Mouse (Mus musculus) kidney, postnatal 0 days (tissue): ENCODE measurements at regions not wholly inside any gene's neighbourhood (a gene's known extent, or its start where the extent isn't known, plus 50 kb on each side); places are given as distances from the start of the nearest gene placed in this dataset.

Experiments
- ATAC-seq: fragments of 200-750 bp; cut with Nextera tagmentation; replicated peaks from 2 replicates; pipeline ENCODE4 v1.8.0; 2017; ENCODE audit warnings: low read depth, moderate number of reproducible peaks, moderate TSS enrichment, moderate library complexity; ENCODE audit not compliant: low FRiP score
- DNase-seq: peaks from one replicate; pipeline ENCODE4 v3.0.0-alpha.2; 2016; ENCODE audit warnings: low spot score
- H3K27ac ChIP-seq: fragments of 300-500 bp; sonication (generic); 2 replicates; pipeline ENCODE4 v1.5.1; 2014; ENCODE audit warnings: mild to moderate bottlenecking
- H3K27me3 ChIP-seq: fragments of 300-500 bp; sonication (generic); 2 replicates; pipeline ENCODE4 v1.6.1; 2014; ENCODE audit warnings: low read length, mixed read lengths; ENCODE audit not compliant: insufficient read depth
- H3K36me3 ChIP-seq: fragments of 300-500 bp; sonication (generic); 2 replicates; pipeline ENCODE4 v1.6.1; 2014; ENCODE audit warnings: low read length, mixed read lengths; ENCODE audit not compliant: insufficient read depth
- H3K4me1 ChIP-seq: fragments of 300-500 bp; sonication (generic); replicated peaks from 2 replicates; pipeline ENCODE4 v1.6.1; 2014; ENCODE audit warnings: antibody characterized with exemption, low read length, mixed read lengths; ENCODE audit not compliant: insufficient read depth
- H3K4me2 ChIP-seq: fragments of 300-500 bp; sonication (generic); 2 replicates; pipeline ENCODE4 v1.6.1; 2014; ENCODE audit warnings: mild to moderate bottlenecking, low read length, moderate library complexity, mixed read lengths
- H3K4me3 ChIP-seq: fragments of 300-500 bp; sonication (generic); replicated peaks from 2 replicates; pipeline ENCODE4 v1.5.1; 2014; ENCODE audit warnings: low read depth, low read length
- H3K9ac ChIP-seq: fragments of 300-500 bp; sonication (generic); 2 replicates; pipeline ENCODE4 v1.6.1; 2014; ENCODE audit warnings: low read depth, low read length
- H3K9me3 ChIP-seq: fragments of 300-500 bp; sonication (generic); replicated peaks from 2 replicates; pipeline ENCODE4 v1.6.1; 2016; ENCODE audit warnings: low read length, inconsistent platforms, mixed read lengths
- CTCF ChIP-seq: IDR thresholded peaks from 2 replicates; pipeline ENCODE4 v1.5.1; 2016; ENCODE audit warnings: antibody characterized with exemption, low read depth, mild to moderate bottlenecking, moderate library complexity
- WGBS: fragments of 180-500 bp; shearing (Covaris S2); extraction: QIAGEN DNeasy Blood & Tissue Kit; methylation state at CpG from one replicate; pipeline ENCODE4 v1.1.7; 2014; 5-methylcytosine and 5-hydroxymethylcytosine counted together

GRCm38 (mm10) chr12:14415543-14416181 is 263.8 kb upstream of the Fam84a start:
- no peaks in the 10 kb centered on the region for H3K27me3 ChIP-seq
- no peak overlapping the region for H3K4me3 ChIP-seq
- H3K9ac ChIP-seq: no peak overlapping the region
- H3K27ac ChIP-seq: no peak overlapping the region
- DNase-seq (no peak), ATAC-seq (no peak)
- no peak overlapping the region for H3K4me2 ChIP-seq
- WGBS: 51% methylated on average over 3 of the region's 3 CpGs
- TF ChIP-seq CTCF: no peak
- H3K36me3 ChIP-seq: no peaks in the 10 kb centered on the region
- H3K4me1 ChIP-seq: no peaks in the 10 kb centered on the region
- no peaks in the 10 kb centered on the region for H3K9me3 ChIP-seq

GRCm38 (mm10) chr12:14411102-14411501 is 259.2 kb upstream of the Fam84a start:
- no peak overlapping the region for H3K27ac ChIP-seq
- no peaks in the 10 kb centered on the region for H3K9me3 ChIP-seq
- no peak overlapping the region for H3K4me2 ChIP-seq
- no peaks in the 10 kb centered on the region for H3K36me3 ChIP-seq
- no peaks in the 10 kb centered on the region for H3K4me1 ChIP-seq
- 94% methylated on average over 1 of the region's 1 CpGs for WGBS
- no peaks in the 10 kb centered on the region for H3K27me3 ChIP-seq
- ATAC-seq (no peak), DNase-seq (no peak)
- no peak overlapping the region for H3K4me3 ChIP-seq
- no peak for TF ChIP-seq CTCF
- H3K9ac ChIP-seq: no peak overlapping the region

- Histone ChIP-seq H3K36me3 (no peaks in the 10 kb centered on the region), H3K9me3 (no peaks in the 10 kb centered on the region), H3K27ac (no peak overlapping the region), H3K4me2 (no peak overlapping the region), H3K27me3 (no peaks in the 10 kb centered on the region), H3K4me3 (no peak overlapping the region), H3K9ac (no peak overlapping the region), H3K4me1 (no peaks in the 10 kb centered on the region)
- no peak for TF ChIP-seq CTCF
- 59% methylated on average over 1 of the region's 1 CpGs for WGBS
- ATAC-seq (no peak), DNase-seq (peak; percentile 61)
These were observed 253.9 kb upstream of the Fam84a start for GRCm38 (mm10) chr12:14405796-14406195.

- H3K9ac ChIP-seq: no peak overlapping the region
- TF ChIP-seq CTCF: no peak
- no peak overlapping the region for H3K4me3 ChIP-seq
- no peaks in the 10 kb centered on the region for H3K27me3 ChIP-seq
- H3K36me3 ChIP-seq: no peaks in the 10 kb centered on the region
- H3K27ac ChIP-seq: no peak overlapping the region
- WGBS: 93% methylated on average over 6 of the region's 6 CpGs
- H3K4me1 ChIP-seq: no peaks in the 10 kb centered on the region
- ATAC-seq (no peak), DNase-seq (no peak)
- no peak overlapping the region for H3K4me2 ChIP-seq
- H3K9me3 ChIP-seq: no peaks in the 10 kb centered on the region
These were observed 224.4 kb upstream of the Fam84a start for GRCm38 (mm10) chr12:14376211-14376610.

- ATAC-seq: peak; percentile 93
- Histone ChIP-seq H3K4me2 (no peak overlapping the region), H3K9ac (no peak overlapping the region), H3K27me3 (no peaks in the 10 kb centered on the region), H3K27ac (no peak overlapping the region), H3K4me3 (no peak overlapping the region), H3K9me3 (no peaks in the 10 kb centered on the region), H3K4me1 (no peaks in the 10 kb centered on the region), H3K36me3 (no peaks in the 10 kb centered on the region)
- WGBS: 7% methylated on average over 5 of the region's 5 CpGs
- peak; percentile 89 for DNase-seq
- TF ChIP-seq CTCF: no peak
These were observed 186.5 kb upstream of the Fam84a start for GRCm38 (mm10) chr12:14338244-14338799.

GRCm38 (mm10) chr12:14337813-14338212 is 186.0 kb upstream of the Fam84a start:
- no peak for DNase-seq
- WGBS: 66% methylated on average over 3 of the region's 3 CpGs
- Histone ChIP-seq H3K36me3 (no peaks in the 10 kb centered on the region), H3K27ac (no peak overlapping the region), H3K4me3 (no peak overlapping the region), H3K9ac (no peak overlapping the region), H3K4me2 (no peak overlapping the region), H3K9me3 (no peaks in the 10 kb centered on the region), H3K27me3 (no peaks in the 10 kb centered on the region), H3K4me1 (no peaks in the 10 kb centered on the region)
- 0 out of 2 replicates have a peak, but pooled peaks have one; percentile 40 for ATAC-seq
- no peak for TF ChIP-seq CTCF
